In genomic region chr11:3771348-3771747, GRCm38 (mm10) we compare ENCODE assay signal across 12 mouse cellular contexts.
A peak's percentile ranks its signal among the peaks of the same experiment; 100 is the strongest.
DNase-seq lines count a peak whose midpoint lies in the region; ATAC-seq and TF ChIP-seq lines count a peak whose summit lies in the region.
"Had no signal": no experiment of that assay in that cellular context is flagged by ENCODE, and none has a peak within 500 bp of the region (broad histone marks: within the 10 kb centered on the region; RNA-seq: fewer than 3 reads in every experiment).

No protein-coding gene starts in this region.

- 48% methylated on average over 6 of the region's 6 CpGs for WGBS in lung, embryonic 14.5 days
- 53% methylated on average over 6 of the region's 6 CpGs for WGBS in forebrain, embryonic 15.5 days

- peak; percentile 63 for DNase-seq in cerebellum, adult 9-10 months
- DNase-seq in cerebellum, postnatal 4 days (ENCODE audit: low spot score in 2 of 2): no peak
- no peak for DNase-seq in lung, embryonic 14.5 days
- DNase-seq in lung, postnatal 14 days: no peak
- peak; percentile 70 for DNase-seq in brain, adult 2 months (ENCODE audit: low read depth, low spot score)
- peak; percentile 38 for DNase-seq in retina, embryonic 14.5 days (ENCODE audit: low spot score)
- no peak for DNase-seq in urinary bladder, postnatal 36 days (ENCODE audit: low spot score in 2 of 2)
- DNase-seq: lung, postnatal 36 days had no signal

- no peaks in the 10 kb centered on the region for H3K4me1 ChIP-seq in lung, embryonic 14.5 days (ENCODE audit: insufficient read depth)
- peaks cover 13% of the 10 kb centered on the region for H3K4me1 ChIP-seq in forebrain, embryonic 15.5 days

- H3K4me3 ChIP-seq in lung, embryonic 14.5 days (ENCODE audit: low read depth, low read length): no peak overlapping the region
- no peak overlapping the region for H3K4me3 ChIP-seq in forebrain, embryonic 15.5 days
- H3K4me3 ChIP-seq: forebrain, embryonic 10.5 days; heart, embryonic 13.5 days; neural tube, embryonic 13.5 days had no signal

- H3K27ac ChIP-seq in lung, embryonic 14.5 days (ENCODE audit: low read depth): no peak overlapping the region
- H3K27ac ChIP-seq in forebrain, embryonic 15.5 days (replicated peaks): no peak overlapping the region
- H3K27ac ChIP-seq: forebrain, embryonic 10.5 days; heart, embryonic 13.5 days; neural tube, embryonic 13.5 days had no signal

- no peak overlapping the region for H3K9ac ChIP-seq in lung, embryonic 14.5 days
- no peak overlapping the region for H3K9ac ChIP-seq in forebrain, embryonic 15.5 days (replicated peaks)
- H3K9ac ChIP-seq: heart, embryonic 13.5 days; neural tube, embryonic 13.5 days had no signal

- no peaks in the 10 kb centered on the region for H3K36me3 ChIP-seq in lung, embryonic 14.5 days (ENCODE audit: insufficient read depth)
- H3K36me3 ChIP-seq in forebrain, embryonic 15.5 days: no peaks in the 10 kb centered on the region
- H3K36me3 ChIP-seq: forebrain, embryonic 10.5 days; heart, embryonic 13.5 days had no signal

- no peak overlapping the region for H3K4me2 ChIP-seq in lung, embryonic 14.5 days
- no peak overlapping the region for H3K4me2 ChIP-seq in forebrain, embryonic 15.5 days (replicated peaks)
- H3K4me2 ChIP-seq: heart, embryonic 13.5 days; neural tube, embryonic 13.5 days had no signal

- peak; percentile 44 for TF ChIP-seq CTCF in lung, embryonic 14.5 days (IDR thresholded peaks at IDR 0.05; ENCODE audit: low read depth)

- H3K9me3 ChIP-seq in lung, embryonic 14.5 days (ENCODE audit: low read depth, low read length): no peaks in the 10 kb centered on the region
- no peaks in the 10 kb centered on the region for H3K9me3 ChIP-seq in forebrain, embryonic 15.5 days
- H3K9me3 ChIP-seq: forebrain, embryonic 10.5 days; heart, embryonic 13.5 days; neural tube, embryonic 13.5 days had no signal

- ATAC-seq in lung, embryonic 14.5 days (ENCODE audit: insufficient read depth): no peak
- no peak for ATAC-seq in forebrain, embryonic 15.5 days (replicated peaks)

- H3K27me3 ChIP-seq in lung, embryonic 14.5 days (ENCODE audit: insufficient read depth, low read length): peaks cover 30% of the 10 kb centered on the region
- peaks cover 7% of the 10 kb centered on the region; the same call in 1 of the 2 replicates for H3K27me3 ChIP-seq in forebrain, embryonic 15.5 days

Comparison
In these comparisons a context has a peak if more than half of its experiments do, and no peak if none do; other contexts are left out.
1. DNase-seq: peak in cerebellum, adult 9-10 months (single experiment), brain, adult 2 months (single experiment) and retina, embryonic 14.5 days (single experiment); none in cerebellum, postnatal 4 days (0 of 2), lung, embryonic 14.5 days (single experiment), lung, postnatal 14 days (single experiment) and urinary bladder, postnatal 36 days (0 of 2).